ENCODE assay signal across 22 mouse cellular contexts in genomic region chr9:69940839-69941490, GRCm38 (mm10). TPM values are rescaled to one million over a fixed set of nuclear protein-coding genes. Genes with fewer than 3 reads are reported as not detected.
DNase-seq lines count a peak whose midpoint lies in the region; ATAC-seq lines count a peak whose summit lies in the region.
"Had no signal": no experiment of that assay in that cellular context is flagged by ENCODE, and none has a peak within 500 bp of the region (broad histone marks: within the 10 kb centered on the region; RNA-seq: fewer than 3 reads in every experiment).

No protein-coding gene starts in this region.

- no peak overlapping the region for H3K9ac ChIP-seq in heart, embryonic 11.5 days (ENCODE audit: low read depth, low read length)
- H3K9ac ChIP-seq: hindbrain, embryonic 13.5 days; liver, postnatal 0 days; midbrain, embryonic 13.5 days had no signal

- no peaks in the 10 kb centered on the region for H3K9me3 ChIP-seq in heart, embryonic 11.5 days (replicated peaks; ENCODE audit: control insufficient read depth, low read length)
- H3K9me3 ChIP-seq: hindbrain, embryonic 13.5 days; limb, embryonic 10.5 days; midbrain, embryonic 13.5 days had no signal

- H3K4me2 ChIP-seq in heart, embryonic 11.5 days = no peak overlapping the region
- H3K4me2 ChIP-seq: hindbrain, embryonic 13.5 days; midbrain, embryonic 13.5 days had no signal

- H3K4me1 ChIP-seq in heart, embryonic 11.5 days (ENCODE audit: control insufficient read depth, insufficient read depth, low read length) = no peaks in the 10 kb centered on the region
- H3K4me1 ChIP-seq: hindbrain, embryonic 13.5 days; midbrain, embryonic 13.5 days had no signal

- H3K27me3 ChIP-seq in heart, embryonic 11.5 days (ENCODE audit: control insufficient read depth, insufficient read depth, low read length) = no peaks in the 10 kb centered on the region
- H3K27me3 ChIP-seq: hindbrain, embryonic 13.5 days; midbrain, embryonic 13.5 days had no signal

- ATAC-seq in heart, embryonic 11.5 days (replicated peaks; ENCODE audit: insufficient number of reproducible peaks, low FRiP score, low TSS enrichment) = no peak
- ATAC-seq: forebrain, embryonic 14.5 days; intestine, embryonic 16.5 days; liver, postnatal 0 days; midbrain, embryonic 13.5 days had no signal

- H3K4me3 ChIP-seq in heart, embryonic 11.5 days (ENCODE audit: low read depth, low read length) = no peak overlapping the region
- H3K4me3 ChIP-seq: erythroblast, embryonic 14.5 days; hindbrain, embryonic 13.5 days; limb, embryonic 10.5 days; midbrain, embryonic 13.5 days had no signal

- peak; percentile 50 for DNase-seq in heart, adult 11 months
- DNase-seq in B cell, adult 2 months = peak; percentile 1
- peak; percentile 1 to 11 for DNase-seq in CD8-positive naive resting alpha-beta T cell, adult 2 months (ENCODE audit: low read depth in 2 of 2, low spot score in 2 of 2)
- DNase-seq in induced T-regulatory cell, adult 2 months (ENCODE audit: low read depth) = peak; percentile 77
- no peak for DNase-seq in right cerebral cortex, postnatal 4 days
- no peak for DNase-seq in ovary, adult 18-20 months (ENCODE audit: low spot score)
- no peak for DNase-seq in retina, embryonic 14.5 days (ENCODE audit: low spot score)
- DNase-seq: cerebellum, adult 9-11 months; gastrocnemius, postnatal 25 days; heart, postnatal 14 days; kidney, postnatal 36 days; layer of hippocampus, adult 9-11 months; liver, postnatal 0 days; lung, postnatal 10 days; right cerebral cortex, adult 18-20 months had no signal

- WGBS in heart, embryonic 11.5 days (ENCODE audit: insufficient replicate concordance) = 81% methylated on average over 7 of the region's 7 CpGs

- no peaks in the 10 kb centered on the region for H3K36me3 ChIP-seq in heart, embryonic 11.5 days (ENCODE audit: control insufficient read depth, insufficient read depth, low read length)
- H3K36me3 ChIP-seq: hindbrain, embryonic 13.5 days; limb, embryonic 10.5 days; midbrain, embryonic 13.5 days had no signal

- H3K27ac ChIP-seq in heart, embryonic 11.5 days (ENCODE audit: low read depth, low read length) = no peak overlapping the region
- H3K27ac ChIP-seq: hindbrain, embryonic 13.5 days; limb, embryonic 10.5 days; midbrain, embryonic 13.5 days had no signal

RNA-seq across cellular contexts. Expression of gene Bnip2, which starts 48.3 kb away (rescaled TPM):
- 124 and 133 TPM in 2 replicates for polyA plus RNA-seq in heart, embryonic 11.5 days (2014; fragmentation: Nextera tagmentation; extraction: Ambion mirVana)

Comparison
In these comparisons a context has a peak if more than half of its experiments do, and no peak if none do; other contexts are left out.
1. DNase-seq: peak in heart, adult 11 months (single experiment), B cell, adult 2 months (2 of 2), CD8-positive naive resting alpha-beta T cell, adult 2 months (2 of 2) and induced T-regulatory cell, adult 2 months (single experiment); none in right cerebral cortex, postnatal 4 days (single experiment), ovary, adult 18-20 months (single experiment) and retina, embryonic 14.5 days (single experiment).